Mouse (Mus musculus) lung, embryonic 14.5 days (tissue): ENCODE results near the gene Elmod1. TPM values are rescaled to one million over a fixed set of nuclear protein-coding genes. Genes with fewer than 3 reads are reported as not detected.

ENCODE experiments used
- ATAC-seq: fragments of 200-750 bp; cut with Nextera tagmentation; 2 replicates; pipeline ENCODE4 v1.8.0; 2017; ENCODE audit warnings: mild to moderate bottlenecking, moderate TSS enrichment, moderate library complexity; ENCODE audit not compliant: insufficient read depth
- DNase-seq: peaks from one replicate; pipeline ENCODE4 v3.0.0-alpha.2; 2015
- H3K27ac ChIP-seq: fragments of 300-500 bp; sonication (generic); 2 replicates; pipeline ENCODE4 v1.5.1; 2014; ENCODE audit warnings: low read depth, mild to moderate bottlenecking, moderate library complexity
- H3K27me3 ChIP-seq: fragments of 300-500 bp; sonication (generic); 2 replicates; pipeline ENCODE4 v1.6.1; 2014; ENCODE audit warnings: low read length, control low read depth; ENCODE audit not compliant: insufficient read depth
- H3K36me3 ChIP-seq: fragments of 300-500 bp; sonication (generic); 2 replicates; pipeline ENCODE4 v1.6.1; 2014; ENCODE audit warnings: control low read depth; ENCODE audit not compliant: insufficient read depth
- H3K4me1 ChIP-seq: fragments of 300-500 bp; sonication (generic); 2 replicates; pipeline ENCODE4 v1.6.1; 2014; ENCODE audit warnings: antibody characterized with exemption, control low read depth; ENCODE audit not compliant: insufficient read depth
- H3K4me2 ChIP-seq: fragments of 300-500 bp; sonication (generic); 2 replicates; pipeline ENCODE4 v1.6.1; 2014; ENCODE audit warnings: mild to moderate bottlenecking
- H3K4me3 ChIP-seq: fragments of 300-500 bp; sonication (generic); 2 replicates; pipeline ENCODE4 v1.5.1; 2014; ENCODE audit warnings: low read depth, low read length
- H3K9ac ChIP-seq: fragments of 300-500 bp; sonication (generic); 2 replicates; pipeline ENCODE4 v1.6.1; 2014
- H3K9me3 ChIP-seq: fragments of 300-500 bp; sonication (generic); 2 replicates; pipeline ENCODE4 v1.6.1; 2016; ENCODE audit warnings: low read depth, low read length, control low read depth
- CTCF ChIP-seq: IDR thresholded peaks from 2 replicates; pipeline ENCODE4 v1.5.1; 2016; ENCODE audit warnings: antibody characterized with exemption, low read depth
- WGBS: fragments of 180-500 bp; shearing (Covaris S2); extraction: QIAGEN DNeasy Blood & Tissue Kit; methylation state at CpG from one replicate; pipeline ENCODE4 v1.1.7; 2014; 5-methylcytosine and 5-hydroxymethylcytosine counted together
- polyA plus RNA-seq: library from polyadenylated mRNA; unstranded; fragments of >200 nt; fragmentation: Nextera tagmentation; extraction: Ambion mirVana; gene quantifications from 2 replicates; pipeline ENCODE4 v1.2.1, GENCODE M21; 2014

Elmod1 gene
- polyA plus RNA-seq, 1 experiment from 2014 or later = not detected

DNA sequence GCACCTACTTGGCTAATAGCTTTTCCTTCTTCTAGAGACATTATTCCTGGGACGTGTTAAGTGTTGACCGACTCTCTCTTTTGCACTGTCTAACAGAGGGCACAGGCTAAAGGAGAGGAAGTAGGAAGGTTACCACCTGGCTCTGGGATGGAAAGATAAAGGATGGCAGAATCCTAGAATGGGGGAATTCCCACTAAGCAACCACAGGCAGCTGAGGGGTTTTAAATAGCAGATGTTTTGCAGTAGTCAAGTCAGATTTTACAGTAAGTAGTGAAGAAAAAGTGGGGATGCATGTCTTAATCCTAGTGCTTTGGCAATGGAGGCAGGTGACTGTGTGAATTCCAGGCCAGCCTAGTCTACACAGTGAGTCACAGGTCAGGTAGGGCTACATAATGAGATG is 64.3 kb downstream of the Elmod1 start:
- Histone ChIP-seq H3K27ac (no peak overlapping the region), H3K27me3 (no peaks in the 10 kb centered on the region), H3K4me3 (no peak overlapping the region), H3K36me3 (no peaks in the 10 kb centered on the region), H3K9ac (no peak overlapping the region), H3K4me1 (no peaks in the 10 kb centered on the region), H3K4me2 (no peak overlapping the region), H3K9me3 (no peaks in the 10 kb centered on the region)
- no peak for DNase-seq
- 76% methylated on average over 2 of the region's 2 CpGs for WGBS
- ATAC-seq = no peak
- TF ChIP-seq CTCF = no peak

DNA sequence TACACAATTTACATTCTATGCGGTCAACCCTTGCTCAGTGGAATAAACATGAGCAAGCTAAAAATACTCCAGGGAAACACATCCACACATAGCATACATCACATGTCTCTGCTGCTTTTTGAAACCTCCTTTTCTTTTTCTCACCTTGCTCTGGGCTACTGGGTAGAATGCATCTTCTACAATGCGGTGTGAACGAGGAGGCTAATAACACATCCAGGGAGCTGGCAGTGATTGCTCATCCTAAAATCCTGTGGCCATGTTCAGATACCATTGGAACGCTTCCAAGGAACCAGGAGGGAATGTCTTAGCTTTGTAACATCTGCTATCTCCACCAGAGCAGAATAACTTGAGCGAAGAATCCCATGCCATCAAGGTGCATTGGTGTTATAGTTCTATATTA is 64.8 kb downstream of the Elmod1 start:
- Histone ChIP-seq H3K36me3 (no peaks in the 10 kb centered on the region), H3K27ac (no peak overlapping the region), H3K9me3 (no peaks in the 10 kb centered on the region), H3K4me1 (no peaks in the 10 kb centered on the region), H3K27me3 (no peaks in the 10 kb centered on the region), H3K9ac (no peak overlapping the region), H3K4me2 (no peak overlapping the region), H3K4me3 (no peak overlapping the region)
- TF ChIP-seq CTCF = no peak
- WGBS = 73% methylated on average over 5 of the region's 5 CpGs
- DNase-seq = no peak
- ATAC-seq = no peak

DNA sequence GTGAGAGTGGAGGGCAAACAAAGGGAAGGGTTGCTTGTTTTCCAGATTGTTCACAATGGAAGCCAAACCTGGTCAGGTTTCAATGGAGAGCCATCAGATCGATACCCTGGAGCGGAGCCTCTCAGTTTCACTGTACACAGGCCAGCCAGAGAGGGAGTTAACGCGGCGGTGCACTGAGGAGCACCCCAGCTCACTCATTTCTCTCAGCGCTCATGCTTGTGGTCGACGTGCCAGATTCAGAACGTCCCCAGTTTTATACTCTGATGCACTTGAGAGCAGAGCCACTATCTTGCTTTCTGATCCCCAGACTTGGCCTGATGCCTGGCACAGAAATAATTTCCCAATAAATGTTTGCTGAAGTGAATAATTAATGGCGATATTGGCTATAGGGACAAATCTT is 68.3 kb downstream of the Elmod1 start:
- H3K36me3 ChIP-seq = no peaks in the 10 kb centered on the region
- no peak overlapping the region for H3K4me3 ChIP-seq
- no peak overlapping the region for H3K27ac ChIP-seq
- DNase-seq (peak; percentile 17), ATAC-seq (no peak)
- WGBS = 71% methylated on average over 10 of the region's 10 CpGs
- H3K9me3 ChIP-seq = no peaks in the 10 kb centered on the region
- H3K27me3 ChIP-seq = no peaks in the 10 kb centered on the region
- TF ChIP-seq CTCF = no peak
- no peak overlapping the region for H3K4me2 ChIP-seq
- H3K9ac ChIP-seq = no peak overlapping the region
- H3K4me1 ChIP-seq = no peaks in the 10 kb centered on the region

DNA sequence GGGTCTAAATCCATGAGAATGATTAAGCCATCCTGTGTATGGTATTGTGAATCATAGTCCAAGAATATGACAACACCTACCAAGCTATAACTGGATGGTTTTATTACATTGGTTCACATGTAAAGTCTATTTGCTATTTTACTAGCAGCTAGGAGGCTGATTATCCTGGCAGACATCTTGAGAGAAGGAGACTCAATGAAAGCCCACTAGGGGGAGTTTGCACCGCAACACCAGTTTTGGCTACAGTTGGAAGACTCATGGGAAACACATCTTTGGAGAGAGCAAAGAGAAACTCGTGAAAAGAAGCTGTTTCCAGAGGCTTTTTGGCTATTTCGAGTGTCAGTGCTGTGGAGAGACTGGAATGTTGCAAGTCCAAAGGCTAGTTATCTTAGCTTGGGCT is 69.7 kb downstream of the Elmod1 start:
- H3K9me3 ChIP-seq = no peaks in the 10 kb centered on the region
- H3K4me3 ChIP-seq = no peak overlapping the region
- WGBS = 48% methylated on average over 3 of the region's 3 CpGs
- H3K4me2 ChIP-seq = no peak overlapping the region
- no peaks in the 10 kb centered on the region for H3K27me3 ChIP-seq
- H3K9ac ChIP-seq = no peak overlapping the region
- TF ChIP-seq CTCF = peak; percentile 44; the same call in 1 of the 2 replicates
- H3K27ac ChIP-seq = no peak overlapping the region
- ATAC-seq (no peak), DNase-seq (peak; percentile 56)
- no peaks in the 10 kb centered on the region for H3K4me1 ChIP-seq
- H3K36me3 ChIP-seq = no peaks in the 10 kb centered on the region

DNA sequence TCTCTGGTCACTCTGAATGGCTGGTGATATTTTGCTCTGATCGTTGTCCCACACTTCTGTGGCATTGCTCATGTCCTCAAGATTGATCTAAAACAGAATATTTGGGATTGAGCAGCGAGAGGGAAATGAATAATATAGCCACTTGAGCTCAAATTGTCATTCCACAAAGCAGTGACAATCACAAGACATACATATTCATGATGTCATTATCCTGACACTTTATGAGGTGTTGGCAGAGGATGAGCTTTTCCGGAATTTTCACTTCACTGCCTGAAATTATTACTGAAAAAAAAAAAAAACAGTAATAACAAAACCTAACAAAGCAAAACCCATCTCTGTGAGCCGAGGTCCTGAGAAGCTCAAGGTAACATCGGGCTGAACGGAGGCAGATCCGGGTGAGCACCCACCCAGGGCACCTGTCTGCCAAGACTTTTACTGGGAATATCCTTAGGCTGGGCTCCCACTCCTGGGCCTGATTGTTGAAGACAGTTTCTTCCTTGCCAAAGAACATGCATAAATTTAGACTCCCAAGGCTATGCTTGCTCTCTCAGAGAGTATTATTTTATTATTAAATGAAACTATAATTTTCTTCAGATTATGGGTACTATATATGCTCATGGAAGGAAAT is 71.8 kb downstream of the Elmod1 start:
- ATAC-seq (no peak), DNase-seq (no peak)
- Histone ChIP-seq H3K9ac (no peak overlapping the region), H3K4me2 (no peak overlapping the region), H3K9me3 (no peaks in the 10 kb centered on the region), H3K4me3 (no peak overlapping the region), H3K27ac (no peak overlapping the region), H3K4me1 (no peaks in the 10 kb centered on the region), H3K27me3 (no peaks in the 10 kb centered on the region), H3K36me3 (no peaks in the 10 kb centered on the region)
- TF ChIP-seq CTCF = no peak
- 82% methylated on average over 7 of the region's 7 CpGs for WGBS

DNA sequence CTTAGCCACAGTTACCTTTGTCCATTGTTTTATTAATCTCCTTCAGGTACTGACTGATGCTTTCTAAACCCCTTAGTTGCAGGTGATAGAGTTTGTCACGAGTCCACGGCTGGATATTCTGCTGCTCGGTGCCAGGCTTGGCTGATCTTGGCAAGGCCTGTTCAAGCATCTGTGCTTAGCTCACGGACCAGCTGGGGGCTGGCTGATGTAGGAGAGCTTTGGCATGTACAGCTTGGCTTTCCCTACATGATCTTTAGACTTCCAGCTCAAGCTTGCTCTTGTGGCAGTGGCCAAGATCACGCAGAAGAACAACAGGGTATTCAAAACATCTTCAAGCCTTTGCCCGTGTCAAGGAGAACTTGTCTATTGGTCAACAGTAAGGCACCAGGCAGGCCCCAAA is 75.3 kb downstream of the Elmod1 start:
- ATAC-seq (no peak), DNase-seq (no peak)
- Histone ChIP-seq H3K4me3 (no peak overlapping the region), H3K9ac (no peak overlapping the region), H3K4me1 (no peaks in the 10 kb centered on the region), H3K9me3 (no peaks in the 10 kb centered on the region), H3K27me3 (no peaks in the 10 kb centered on the region), H3K4me2 (no peak overlapping the region), H3K36me3 (no peaks in the 10 kb centered on the region), H3K27ac (no peak overlapping the region)
- WGBS = 83% methylated on average over 6 of the region's 6 CpGs
- no peak for TF ChIP-seq CTCF

DNA sequence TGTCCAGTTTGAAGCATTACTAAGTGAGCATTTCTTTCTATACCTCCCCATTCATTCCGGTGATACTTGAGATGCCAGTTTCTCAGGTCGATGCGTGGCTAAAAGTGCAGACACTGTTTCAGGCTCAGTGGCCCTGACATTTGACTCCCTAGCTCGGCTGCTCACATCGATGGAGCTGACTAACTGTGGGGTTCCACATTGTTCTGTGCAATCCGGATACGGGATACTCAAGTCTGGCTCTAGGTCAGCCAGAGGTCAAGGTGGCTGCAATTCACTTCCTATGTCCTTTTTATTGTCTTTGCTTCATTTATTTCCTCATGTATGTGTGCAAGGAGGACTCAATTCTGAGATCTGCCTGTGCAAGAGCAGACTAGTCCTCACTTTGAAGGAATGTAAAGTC is 79.3 kb downstream of the Elmod1 start:
- WGBS = 66% methylated on average over 7 of the region's 7 CpGs
- ATAC-seq (no peak), DNase-seq (no peak)
- H3K4me3 ChIP-seq = no peak overlapping the region
- H3K9ac ChIP-seq = no peak overlapping the region
- H3K9me3 ChIP-seq = no peaks in the 10 kb centered on the region
- H3K4me2 ChIP-seq = no peak overlapping the region
- no peaks in the 10 kb centered on the region for H3K4me1 ChIP-seq
- H3K36me3 ChIP-seq = no peaks in the 10 kb centered on the region
- H3K27me3 ChIP-seq = no peaks in the 10 kb centered on the region
- TF ChIP-seq CTCF = no peak
- no peak overlapping the region for H3K27ac ChIP-seq

DNA sequence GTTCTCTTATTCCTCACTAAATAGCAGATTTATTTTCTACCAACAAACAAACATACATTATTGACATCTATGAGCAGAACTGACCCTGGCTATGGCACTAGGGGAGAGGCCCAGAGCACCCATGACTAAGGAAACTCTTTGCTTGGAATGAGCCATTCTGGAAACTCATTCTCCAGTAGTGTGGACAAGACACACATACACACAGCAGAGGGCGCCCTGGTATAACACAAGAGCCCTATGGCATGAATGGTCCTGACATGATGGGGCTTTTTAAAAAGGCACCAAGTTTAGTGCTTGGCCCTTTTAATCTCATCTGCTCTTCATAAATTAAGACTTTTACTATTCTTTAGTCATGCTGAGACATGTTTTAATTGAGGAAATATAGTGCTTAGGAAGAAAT is 85.0 kb downstream of the Elmod1 start:
- H3K4me1 ChIP-seq = no peaks in the 10 kb centered on the region
- H3K36me3 ChIP-seq = no peaks in the 10 kb centered on the region
- H3K9ac ChIP-seq = no peak overlapping the region
- no peaks in the 10 kb centered on the region for H3K9me3 ChIP-seq
- ATAC-seq (no peak), DNase-seq (peak; percentile 74)
- no peak overlapping the region for H3K27ac ChIP-seq
- no peak overlapping the region for H3K4me2 ChIP-seq
- peak; percentile 66 for TF ChIP-seq CTCF
- 0% methylated on average over 1 of the region's 1 CpGs for WGBS
- no peaks in the 10 kb centered on the region for H3K27me3 ChIP-seq
- H3K4me3 ChIP-seq = no peak overlapping the region
